Mouse (Mus musculus) myocyte (in vitro differentiated cells): Measurements from ENCODE around the gene Rapgef4. TPM values are rescaled to one million over a fixed set of nuclear protein-coding genes. Genes with fewer than 3 reads are reported as not detected.

Experiments used
- H3K27me3 ChIP-seq: one replicate; pipeline ENCODE4 v1.6.1; 2011; ENCODE audit not compliant: control insufficient read depth, insufficient read depth, insufficient read length
- H3K36me3 ChIP-seq: one replicate; pipeline ENCODE4 v1.6.1; 2011; ENCODE audit not compliant: control insufficient read depth, insufficient read depth
- H3K4me2 ChIP-seq: one replicate; pipeline ENCODE4 v1.6.1; 2011; ENCODE audit warnings: low read depth, control low read depth
- H3K4me3 ChIP-seq: one replicate; pipeline ENCODE4 v1.5.1; 2011; ENCODE audit warnings: mild to moderate bottlenecking, control low read depth, moderate library complexity
- H3K79me2 ChIP-seq: one replicate; pipeline ENCODE4 v1.6.1; 2011; ENCODE audit not compliant: control insufficient read depth, insufficient read depth
- H3ac ChIP-seq: one replicate; pipeline ENCODE4 v1.6.1; 2011; ENCODE audit not compliant: control insufficient read depth, insufficient read length
- CEBPB ChIP-seq: IDR thresholded peaks from 2 replicates; pipeline ENCODE4 v1.6.1; 2011; ENCODE audit warnings: mild to moderate bottlenecking, moderate library complexity; ENCODE audit not compliant: poor library complexity, insufficient read depth, severe bottlenecking
- E2F4 ChIP-seq: IDR thresholded peaks from one replicate; pipeline ENCODE4 v1.6.1; 2011; ENCODE audit warnings: mild to moderate bottlenecking, control low read depth, moderate library complexity; ENCODE audit not compliant: insufficient read depth
- MAX ChIP-seq: IDR thresholded peaks from one replicate; pipeline ENCODE4 v1.6.1; 2011; ENCODE audit warnings: low read depth, mild to moderate bottlenecking, control low read depth
- MYOD1 ChIP-seq, 3 experiments: IDR thresholded peaks; one replicate each; pipeline ENCODE4 v1.6.1; 2011; ENCODE audit warnings: control low read depth in 2 of 3, low read depth in 2 of 3, mild to moderate bottlenecking in 2 of 3, moderate library complexity in 1 of 3; ENCODE audit not compliant: insufficient read length in 2 of 3, control insufficient read depth in 1 of 3
- MYOG ChIP-seq, 3 experiments: IDR thresholded peaks; one replicate each; pipeline ENCODE4 v1.6.1; 2011; ENCODE audit warnings: control low read depth in 2 of 3, low read depth in 2 of 3, mild to moderate bottlenecking in 2 of 3; ENCODE audit not compliant: insufficient read length in 2 of 3, control insufficient read depth in 1 of 3, insufficient read depth in 1 of 3
- POLR2A ChIP-seq: IDR thresholded peaks from one replicate; pipeline ENCODE4 v1.6.1; 2011; ENCODE audit warnings: low read depth, mild to moderate bottlenecking, control low read depth, moderate library complexity; ENCODE audit not compliant: insufficient read length
- POLR2AphosphoS2 ChIP-seq: IDR thresholded peaks from one replicate; pipeline ENCODE4 v1.6.1; 2011; ENCODE audit warnings: low read depth, control low read depth; ENCODE audit not compliant: insufficient read length
- REST ChIP-seq: IDR thresholded peaks from one replicate; pipeline ENCODE4 v1.6.1; 2011; ENCODE audit warnings: mild to moderate bottlenecking, control low read depth, moderate library complexity; ENCODE audit not compliant: insufficient read depth, insufficient read length
- SRF ChIP-seq: IDR thresholded peaks from one replicate; pipeline ENCODE4 v1.6.1; 2011; ENCODE audit warnings: low read depth; ENCODE audit not compliant: control insufficient read depth, insufficient read length
- TCF12 ChIP-seq: IDR thresholded peaks from one replicate; pipeline ENCODE4 v1.6.1; 2011; ENCODE audit warnings: mild to moderate bottlenecking, control low read depth; ENCODE audit not compliant: poor library complexity, insufficient read depth, severe bottlenecking
- TCF3 ChIP-seq: IDR thresholded peaks from one replicate; pipeline ENCODE4 v1.6.1; 2011; ENCODE audit warnings: low read depth, control low read depth; ENCODE audit not compliant: insufficient read length
- USF1 ChIP-seq: IDR thresholded peaks from one replicate; pipeline ENCODE4 v1.6.1; 2011; ENCODE audit warnings: low read depth, mild to moderate bottlenecking, control low read depth, moderate library complexity
- polyA plus RNA-seq: library from polyadenylated mRNA; unstranded; fragments of >200 nt; fragmentation: generic; extraction: Trizol; gene quantifications from one replicate; pipeline ENCODE4 v1.2.1, GENCODE M21; 2012; ENCODE audit warnings: missing spikeins

Gene Rapgef4
- polyA plus RNA-seq, 1 experiment: 0.28 TPM

- no peak overlapping the region for H3K4me3 ChIP-seq
- H3K79me2 ChIP-seq: no peaks in the 10 kb centered on the region
- TF ChIP-seq MYOG (IDR thresholded peaks at IDR 0.05; ENCODE audit: control insufficient read depth in 1 of 3, insufficient read depth in 1 of 3, insufficient read length in 2 of 3, low read depth in 2 of 3) (no peak), CEBPB (no peak), REST (no peak), MAX (no peak), SRF (no peak), MYOD1 (IDR thresholded peaks at IDR 0.05; ENCODE audit: control insufficient read depth in 1 of 3, insufficient read length in 2 of 3, low read depth in 2 of 3) (no peak), POLR2AphosphoS2 (no peak), POLR2A (no peak), TCF3 (no peak), USF1 (no peak), E2F4 (no peak), TCF12 (no peak)
- H3K27me3 ChIP-seq: no peaks in the 10 kb centered on the region
- no peak overlapping the region for H3K4me2 ChIP-seq
- H3ac ChIP-seq: no peak overlapping the region
- no peaks in the 10 kb centered on the region for H3K36me3 ChIP-seq
Measured at GRCm38 (mm10) chr2:72122410-72123223, 141.6 kb downstream of the Rapgef4 start.

GRCm38 (mm10) chr2:72123851-72124250, 142.8 kb downstream of the Rapgef4 start:
- Histone ChIP-seq H3K27me3 (no peaks in the 10 kb centered on the region), H3K4me2 (no peak overlapping the region), H3ac (no peak overlapping the region), H3K4me3 (no peak overlapping the region), H3K36me3 (no peaks in the 10 kb centered on the region), H3K79me2 (no peaks in the 10 kb centered on the region)
- TF ChIP-seq E2F4: no peak
- TF ChIP-seq TCF12: no peak
- TF ChIP-seq REST: no peak
- TF ChIP-seq USF1: no peak
- no peak for TF ChIP-seq SRF
- TF ChIP-seq MYOD1 (IDR thresholded peaks at IDR 0.05; ENCODE audit: control insufficient read depth in 1 of 3, insufficient read length in 2 of 3, low read depth in 2 of 3): no peak
- TF ChIP-seq POLR2AphosphoS2: no peak
- no peak for TF ChIP-seq CEBPB
- TF ChIP-seq TCF3: no peak
- no peak for TF ChIP-seq POLR2A
- TF ChIP-seq MYOG (IDR thresholded peaks at IDR 0.05; ENCODE audit: control insufficient read depth in 1 of 3, insufficient read depth in 1 of 3, insufficient read length in 2 of 3, low read depth in 2 of 3): no peak
- TF ChIP-seq MAX: no peak

- H3K79me2 ChIP-seq: no peaks in the 10 kb centered on the region
- no peak overlapping the region for H3K4me2 ChIP-seq
- TF ChIP-seq MYOD1 (IDR thresholded peaks at IDR 0.05; ENCODE audit: control insufficient read depth in 1 of 3, insufficient read length in 2 of 3, low read depth in 2 of 3): no peak
- TF ChIP-seq REST: no peak
- no peak for TF ChIP-seq POLR2A
- no peak for TF ChIP-seq CEBPB
- no peak for TF ChIP-seq POLR2AphosphoS2
- TF ChIP-seq TCF3: no peak
- no peak for TF ChIP-seq E2F4
- TF ChIP-seq SRF: no peak
- TF ChIP-seq MAX: no peak
- no peak for TF ChIP-seq MYOG (IDR thresholded peaks at IDR 0.05; ENCODE audit: control insufficient read depth in 1 of 3, insufficient read depth in 1 of 3, insufficient read length in 2 of 3, low read depth in 2 of 3)
- TF ChIP-seq USF1: no peak
- TF ChIP-seq TCF12: no peak
- H3ac ChIP-seq: no peak overlapping the region
- no peaks in the 10 kb centered on the region for H3K36me3 ChIP-seq
- H3K27me3 ChIP-seq: no peaks in the 10 kb centered on the region
- no peak overlapping the region for H3K4me3 ChIP-seq
Measured at GRCm38 (mm10) chr2:72125786-72126185, 144.7 kb downstream of the Rapgef4 start.

DNA sequence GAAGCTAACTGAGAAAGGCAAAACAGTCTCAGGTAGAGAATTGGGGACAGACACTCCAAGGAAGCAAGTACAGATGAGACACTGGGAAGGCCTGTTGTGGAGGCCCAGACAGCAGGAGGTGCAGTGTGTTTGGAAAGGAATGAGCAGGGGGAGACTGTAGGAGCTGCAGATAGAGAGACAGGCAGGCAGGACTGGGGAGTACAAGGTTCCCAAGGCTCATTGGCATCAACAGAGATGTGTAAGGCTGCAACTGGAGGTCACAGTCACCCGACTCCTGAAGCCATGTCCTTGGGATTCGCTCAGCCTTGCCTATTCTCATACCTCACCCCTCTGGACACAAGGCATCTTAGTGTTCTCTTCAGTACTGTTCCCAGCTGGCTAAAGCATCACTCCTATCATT, 145.4 kb downstream of the Rapgef4 start:
- no peak for TF ChIP-seq TCF3
- no peak for TF ChIP-seq SRF
- TF ChIP-seq POLR2AphosphoS2: no peak
- no peak for TF ChIP-seq MAX
- no peak for TF ChIP-seq MYOD1 (IDR thresholded peaks at IDR 0.05; ENCODE audit: control insufficient read depth in 1 of 3, insufficient read length in 2 of 3, low read depth in 2 of 3)
- no peak for TF ChIP-seq USF1
- no peak for TF ChIP-seq CEBPB
- TF ChIP-seq TCF12: no peak
- TF ChIP-seq REST: no peak
- no peak for TF ChIP-seq POLR2A
- no peak for TF ChIP-seq MYOG (IDR thresholded peaks at IDR 0.05; ENCODE audit: control insufficient read depth in 1 of 3, insufficient read depth in 1 of 3, insufficient read length in 2 of 3, low read depth in 2 of 3)
- no peak for TF ChIP-seq E2F4
- Histone ChIP-seq H3K36me3 (no peaks in the 10 kb centered on the region), H3K27me3 (no peaks in the 10 kb centered on the region), H3K4me3 (no peak overlapping the region), H3K79me2 (no peaks in the 10 kb centered on the region), H3K4me2 (no peak overlapping the region), H3ac (no peak overlapping the region)
